Mouse (Mus musculus) layer of hippocampus, adult 11-12 months (tissue): ENCODE measurements around the gene Mapk1ip1l.
A peak's percentile ranks its signal among the peaks of the same experiment; 100 is the strongest.

Source experiments
- DNase-seq: peaks from one replicate; pipeline ENCODE4 v3.0.0; 2022; ENCODE audit warnings: low spot score

The Mapk1ip1l gene

DNA sequence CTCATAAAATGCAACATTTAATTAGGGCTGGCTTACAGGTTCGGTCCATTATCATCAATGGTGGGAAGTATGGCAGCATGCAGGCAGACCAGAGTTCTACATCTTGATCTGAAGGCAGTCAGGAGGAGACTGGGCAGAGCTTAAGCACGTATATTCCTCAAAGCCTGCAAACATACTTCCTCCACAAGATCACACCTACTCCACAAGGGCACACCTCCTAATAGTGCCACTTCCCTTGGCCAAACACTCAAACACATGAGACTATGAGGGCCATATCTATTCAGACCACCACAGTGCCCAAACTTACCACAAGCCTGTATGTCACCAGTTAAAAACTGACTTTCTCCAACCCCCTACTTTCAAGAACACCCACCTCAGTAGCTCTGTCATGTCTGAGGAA is 63.4 kb downstream of the Mapk1ip1l start:
- DNase-seq = no peak

DNA sequence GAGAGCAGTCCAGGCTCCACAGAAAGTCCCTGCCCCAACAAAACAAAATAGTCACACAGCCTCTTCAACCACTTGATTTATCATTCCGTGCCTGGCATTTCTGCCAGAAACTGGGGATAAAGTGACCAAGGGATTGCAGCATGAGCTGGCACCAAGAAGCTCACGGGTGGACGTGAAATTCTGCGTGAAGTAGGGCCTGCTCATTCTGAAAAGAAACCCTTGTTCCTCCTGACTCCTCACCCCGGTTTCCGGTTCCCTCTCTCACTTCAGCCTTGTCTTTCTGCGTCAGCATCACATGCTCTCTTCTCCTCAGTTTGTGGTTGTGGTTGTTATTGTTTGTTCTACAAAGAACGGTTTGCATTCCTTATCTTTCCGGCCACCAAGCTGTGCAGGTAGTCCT is 63.8 kb downstream of the Mapk1ip1l start:
- DNase-seq = no peak

DNA sequence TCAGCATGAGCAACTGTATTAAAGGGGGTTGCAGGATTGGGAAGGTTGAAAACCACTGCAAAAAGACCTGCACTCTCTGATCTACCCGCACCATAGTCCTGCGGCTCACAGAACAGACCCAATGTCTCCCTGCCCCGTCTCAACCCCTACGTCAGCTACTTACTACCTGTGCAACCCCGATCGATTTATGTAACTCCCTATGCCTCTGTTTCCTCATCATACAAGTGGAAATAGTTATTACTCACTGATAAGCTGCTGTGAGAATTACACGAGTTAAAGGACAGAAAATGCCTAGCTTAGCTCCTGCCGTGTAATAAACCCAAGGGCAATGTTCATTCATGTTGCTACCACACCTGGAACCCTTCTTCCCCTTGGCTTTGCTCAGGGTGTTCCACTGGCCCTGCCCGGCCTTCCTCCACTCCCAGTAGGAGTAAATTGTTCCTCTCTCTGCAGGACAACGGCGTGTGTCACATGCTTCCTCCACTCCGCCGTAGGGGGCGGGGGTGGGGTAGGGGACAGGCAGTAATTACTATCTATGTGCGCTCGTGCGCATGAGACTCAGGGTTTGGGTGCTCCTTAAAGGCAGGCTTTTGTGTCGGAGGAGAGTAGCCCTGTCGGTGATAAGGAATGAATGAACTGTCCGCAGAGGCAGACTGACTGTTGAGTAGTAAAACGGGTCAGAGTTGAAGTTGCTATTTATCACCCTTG is 66.8 kb downstream of the Mapk1ip1l start:
- DNase-seq = no peak

DNA sequence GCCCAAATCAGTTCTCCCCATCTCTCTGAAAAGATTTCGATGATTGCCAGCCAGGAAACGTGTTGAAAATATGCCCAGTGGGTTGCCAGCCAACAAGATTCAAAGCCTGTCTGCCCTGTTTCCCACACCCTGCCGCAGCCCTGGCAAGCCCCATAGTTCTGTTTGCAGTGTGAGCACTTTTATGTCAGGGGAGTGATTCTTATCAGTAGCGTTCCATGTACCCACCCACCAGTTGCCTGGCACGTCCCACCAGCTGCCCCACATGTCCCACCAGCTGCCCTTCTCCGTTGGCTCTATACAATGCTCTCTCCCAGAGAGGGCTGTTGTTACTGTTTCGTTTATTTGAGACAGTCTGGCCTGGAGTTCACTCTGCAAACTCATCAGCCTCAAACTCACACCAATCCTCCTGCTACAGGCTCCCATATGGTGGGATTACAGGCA is 68.8 kb downstream of the Mapk1ip1l start:
- DNase-seq = peak; percentile 76

DNA sequence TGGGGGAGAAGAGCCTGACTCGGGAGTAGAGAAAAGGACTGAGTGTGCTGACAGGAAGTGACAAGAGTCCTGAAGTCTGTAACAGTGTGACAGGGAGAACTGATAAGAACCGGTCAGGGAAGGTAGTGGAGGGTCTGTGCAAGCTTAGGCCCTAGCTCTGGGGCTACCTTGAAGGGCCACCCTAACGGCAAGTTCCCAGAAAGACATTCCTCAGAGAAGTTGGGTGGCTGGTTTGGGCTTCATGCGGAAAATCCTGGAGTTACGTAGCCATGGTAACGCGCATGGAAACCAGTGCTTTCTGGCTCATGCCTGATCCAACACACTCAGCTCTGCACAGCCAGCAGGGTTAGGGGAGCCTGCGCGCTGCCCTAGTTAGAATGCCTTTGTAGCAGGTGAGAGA is 69.4 kb downstream of the Mapk1ip1l start, which contains the start of gene Lgals3:
Lgals3 (plus strand) TSS at position 291 of the 400 bp plus-strand sequence.
- peak; percentile 58 for DNase-seq

DNA sequence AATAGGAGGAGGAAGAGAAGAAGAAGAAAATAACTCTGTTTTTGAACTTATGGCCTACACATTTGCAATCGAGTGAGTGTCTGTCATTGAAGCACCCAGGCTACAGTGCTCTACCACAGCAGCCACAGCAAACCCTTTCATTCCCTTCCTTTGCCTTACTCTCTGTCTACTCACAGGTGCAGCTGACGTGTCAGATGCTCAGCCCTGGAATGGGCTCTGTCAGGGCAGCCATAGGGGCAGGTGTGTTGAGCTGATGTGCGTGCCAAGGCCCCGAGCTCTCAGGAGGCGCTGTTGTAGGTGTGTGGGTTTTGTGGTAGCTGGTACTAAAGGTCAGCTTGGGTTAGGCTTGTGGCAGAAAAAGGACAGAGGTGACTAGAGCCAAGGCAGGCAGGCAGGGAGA is 71.7 kb downstream of the Mapk1ip1l start:
- no peak for DNase-seq

DNA sequence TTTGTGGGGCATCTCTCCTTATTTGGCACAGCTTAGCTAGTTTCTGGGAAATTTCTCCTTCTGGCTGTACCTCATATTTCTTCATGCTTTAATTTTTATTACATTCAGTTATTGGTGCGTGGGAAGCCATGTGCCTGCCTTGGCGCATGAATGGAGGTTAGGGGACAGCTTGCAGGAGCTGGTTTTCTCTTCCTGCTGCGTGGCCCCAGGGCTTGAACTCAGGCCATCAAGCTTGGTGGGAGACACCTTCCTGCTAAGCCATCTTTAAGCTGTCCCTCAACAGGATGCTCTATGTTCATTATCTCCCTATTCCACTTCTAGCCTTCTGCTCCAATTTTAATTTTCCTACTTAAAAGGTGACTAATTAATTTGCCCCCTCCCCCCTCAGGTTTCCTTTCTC is 72.7 kb downstream of the Mapk1ip1l start:
- no peak for DNase-seq

DNA sequence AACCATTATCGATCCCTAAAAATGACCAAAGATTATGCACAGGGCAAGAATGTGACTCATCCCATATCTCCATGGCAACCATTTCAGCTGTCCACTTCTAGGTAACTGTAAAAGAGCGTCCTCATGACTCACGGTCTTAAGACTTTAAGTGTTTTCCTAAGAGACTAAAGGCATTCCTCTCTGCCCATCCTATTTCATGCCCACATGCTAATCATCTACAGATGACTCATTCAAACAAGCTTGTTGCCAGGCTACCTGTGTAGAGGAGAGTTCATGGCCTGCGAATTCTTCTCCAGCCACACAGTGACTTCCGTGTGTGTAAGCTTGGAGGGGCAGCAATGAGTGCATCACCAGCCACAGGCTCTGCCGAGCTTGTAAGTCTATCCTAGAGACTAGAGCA is 73.6 kb downstream of the Mapk1ip1l start:
- DNase-seq = no peak
